Mouse (Mus musculus) T-cell, adult 66 days (primary cell): ENCODE measurements around the gene Retsat. TPM values are rescaled to one million over a fixed set of nuclear protein-coding genes. Genes with fewer than 3 reads are reported as not detected.

Source experiments
- total RNA-seq, 2 experiments: library from RNA; stranded (reverse); gene quantifications; 3 replicates in 1 of 2; 4 replicates in 1 of 2; pipeline ENCODE4 v1.2.4; 2023

Gene Retsat
- total RNA-seq = 1 to 10 TPM; 8.0 to 8.2 TPM

DNA sequence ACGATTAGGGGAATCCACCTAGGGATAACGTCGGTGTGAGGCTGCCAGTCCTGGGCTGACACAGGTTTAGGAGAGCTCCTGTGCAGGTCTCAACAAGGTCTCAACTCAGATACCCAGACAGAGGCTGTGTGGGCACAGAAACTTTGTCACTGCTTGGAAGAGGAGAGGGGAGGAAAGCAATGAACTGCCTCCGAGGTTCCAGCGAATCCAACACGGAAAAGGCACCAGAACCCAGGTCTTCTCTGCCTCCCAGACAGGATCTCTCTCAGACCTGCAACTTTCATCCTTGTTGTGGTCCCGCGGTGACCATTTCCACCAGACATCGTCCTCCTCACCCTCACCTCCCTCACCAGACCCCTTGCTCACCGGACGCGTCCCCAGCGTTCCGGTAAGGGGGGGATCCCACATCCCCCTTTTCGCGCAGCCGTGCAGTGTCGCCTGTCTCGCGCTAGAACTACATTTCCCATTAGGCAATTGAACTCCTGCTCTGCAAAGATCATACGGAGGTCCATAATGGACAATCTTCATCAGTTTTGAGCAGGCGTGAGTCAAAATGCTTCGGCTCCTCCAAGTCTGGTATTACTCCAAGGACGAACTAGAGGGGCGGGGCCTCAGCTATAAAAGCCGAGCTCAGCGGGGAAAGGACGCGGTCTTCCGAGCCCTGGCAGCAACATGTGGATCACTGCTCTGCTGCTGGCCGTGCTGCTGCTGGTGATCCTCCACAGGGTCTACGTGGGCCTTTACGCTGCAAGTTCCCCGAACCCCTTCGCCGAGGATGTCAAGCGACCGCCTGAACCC, at the start of gene Retsat, which contains the start of gene Elmod3:
Gene Retsat (plus strand): TSS at position 520 of the 798 bp plus-strand sequence.
Gene Elmod3 (minus strand): TSS at position 458 of the 798 bp plus-strand sequence.

DNA sequence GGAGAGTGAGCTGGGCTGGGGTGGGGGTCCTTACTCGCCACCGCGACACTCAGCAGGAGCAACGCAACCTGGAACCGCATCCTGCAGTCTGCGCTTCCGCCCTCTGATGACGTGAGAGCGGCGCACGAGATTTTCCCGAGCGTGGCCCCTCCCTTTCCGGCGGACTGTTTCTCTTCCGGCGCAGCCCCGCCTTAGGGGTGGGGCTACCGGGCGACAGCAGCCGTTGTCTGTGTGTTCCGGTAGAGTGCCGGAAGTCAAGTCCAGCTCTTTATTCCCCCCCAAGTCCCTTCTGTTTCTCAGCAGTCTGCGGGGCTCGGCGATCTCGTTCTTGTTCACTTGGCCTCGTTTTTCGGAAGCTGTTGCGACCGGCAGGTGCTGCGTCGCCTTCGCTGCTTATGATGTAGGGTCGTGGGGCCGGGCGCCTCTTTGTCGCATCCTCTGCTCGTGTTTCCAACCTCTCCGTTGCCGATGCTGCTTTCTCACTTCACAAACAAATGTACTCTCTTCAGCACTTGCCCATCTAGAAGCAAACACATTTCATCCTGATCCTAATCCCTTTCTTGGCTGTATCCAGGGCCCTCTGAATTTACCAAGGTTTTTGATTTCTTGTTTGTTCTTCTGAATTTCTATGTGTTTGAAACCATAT, 18.5 kb downstream of the Retsat start, which contains the start of gene Tgoln1:
Gene Tgoln1 (minus strand): TSS at position 358 of the 646 bp plus-strand sequence.

Other genes starting within 250 kb of the Retsat start
- 1 to 10 TPM; 2.0 to 2.6 TPM for gene Tmem150a, start 243.0 kb upstream of the Retsat start, total RNA-seq
- gene Rnf181, start 231.5 kb upstream of the Retsat start, total RNA-seq = 10 to 100 TPM; 74.0 to 85.5 TPM
- gene Vamp5, start 218.0 kb upstream of the Retsat start, total RNA-seq = 10 to 100 TPM; 15.6 to 19.2 TPM
- 10 to 100 TPM; 59.1 to 77.8 TPM for gene Vamp8, start 207.8 kb upstream of the Retsat start, total RNA-seq
- gene Ggcx, start 184.2 kb upstream of the Retsat start, total RNA-seq = 10 to 100 TPM in 1 of 2 experiments, 1 to 10 TPM in 1; 9.6 to 14.7 TPM
- gene Mat2a, start 158.9 kb upstream of the Retsat start, total RNA-seq = 100 to 1,000 TPM; 245 to 265 TPM
- gene Sh2d6, start 76.8 kb upstream of the Retsat start, total RNA-seq = not detected
- 10 to 100 TPM; 28.8 to 43.3 TPM for gene Capg, start 54.1 kb upstream of the Retsat start, total RNA-seq
- gene Elmod3, start 62 bp upstream of the Retsat start, total RNA-seq = 10 to 100 TPM; 11.1 to 11.3 TPM
- gene Tgoln1, start 18.5 kb downstream of the Retsat start, total RNA-seq = 100 to 1,000 TPM; 184 to 190 TPM
- gene Tcf7l1, start 190.8 kb downstream of the Retsat start, total RNA-seq = 1 to 10 TPM; 1.1 to 1.3 TPM